Mouse (Mus musculus) liver, embryonic 13.5 days (tissue): ENCODE data around the gene Adarb2. TPM values are rescaled to one million over a fixed set of nuclear protein-coding genes. Genes with fewer than 3 reads are reported as not detected.
A peak's percentile ranks its signal among the peaks of the same experiment; 100 is the strongest.

Experiments used
- ATAC-seq: fragments of 200-750 bp; cut with Nextera tagmentation; 2 replicates; pipeline ENCODE4 v1.8.0; 2017; ENCODE audit warnings: low read depth, mild to moderate bottlenecking, moderate number of reproducible peaks, moderate library complexity
- DNase-seq: peaks from one replicate; pipeline ENCODE4 v3.0.0; 2022
- H3K27ac ChIP-seq: fragments of 300-500 bp; sonication (generic); 2 replicates; pipeline ENCODE4 v1.5.1; 2015; ENCODE audit warnings: moderate library complexity, mild to moderate bottlenecking, inconsistent platforms
- H3K27me3 ChIP-seq: fragments of 300-500 bp; sonication (generic); 2 replicates; pipeline ENCODE4 v1.6.1; 2015; ENCODE audit warnings: mild to moderate bottlenecking, inconsistent platforms
- H3K36me3 ChIP-seq: fragments of 300-500 bp; sonication (generic); 2 replicates; pipeline ENCODE4 v1.6.1; 2015; ENCODE audit warnings: mild to moderate bottlenecking, inconsistent platforms
- H3K4me1 ChIP-seq: fragments of 300-500 bp; sonication (generic); replicated peaks from 2 replicates; pipeline ENCODE4 v1.6.1; 2015; ENCODE audit warnings: inconsistent platforms
- H3K4me2 ChIP-seq: fragments of 300-500 bp; sonication (generic); 2 replicates; pipeline ENCODE4 v1.6.1; 2015; ENCODE audit warnings: inconsistent platforms, mild to moderate bottlenecking, moderate library complexity
- H3K4me3 ChIP-seq: fragments of 300-500 bp; sonication (generic); replicated peaks from 2 replicates; pipeline ENCODE4 v1.5.1; 2015; ENCODE audit warnings: mild to moderate bottlenecking, inconsistent platforms
- H3K9ac ChIP-seq: fragments of 300-500 bp; sonication (generic); 2 replicates; pipeline ENCODE4 v1.6.1; 2015; ENCODE audit warnings: mild to moderate bottlenecking, inconsistent platforms
- H3K9me3 ChIP-seq: fragments of 300-500 bp; sonication (generic); replicated peaks from 2 replicates; pipeline ENCODE4 v1.6.1; 2016; ENCODE audit warnings: inconsistent platforms
- WGBS: fragments of 180-500 bp; shearing (Covaris S2); methylation state at CpG from one replicate; pipeline ENCODE4 v1.1.7; 2015; ENCODE audit not compliant: insufficient replicate concordance; 5-methylcytosine and 5-hydroxymethylcytosine counted together
- polyA plus RNA-seq: library from polyadenylated mRNA; unstranded; fragments of >200 nt; fragmentation: Nextera tagmentation; extraction: Ambion mirVana; gene quantifications from 2 replicates; pipeline ENCODE4 v1.2.1, GENCODE M21; 2015

Gene Adarb2
- polyA plus RNA-seq, 1 experiment from 2014 or later, result 0.18 TPM

DNA sequence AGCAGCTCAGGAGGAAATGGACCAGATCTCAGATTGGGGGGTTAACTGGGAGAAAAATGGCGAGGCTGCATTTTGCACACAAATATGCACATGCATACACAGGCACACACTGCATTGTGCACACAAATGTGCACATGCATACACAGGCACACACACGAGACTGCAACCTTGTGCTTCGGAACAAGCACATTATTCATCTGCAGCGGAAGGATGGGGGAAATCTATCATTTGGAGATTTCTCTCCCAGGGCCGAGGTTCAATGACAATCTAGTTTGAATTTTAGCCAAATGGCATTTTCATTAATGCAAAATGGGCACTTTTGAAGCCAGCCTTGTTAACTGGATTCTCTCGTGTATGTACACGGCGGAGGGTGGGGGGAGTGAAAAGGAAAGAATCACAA lies 408.3 kb downstream of the Adarb2 start:
- Histone ChIP-seq H3K27ac (no peak overlapping the region), H3K4me1 (peaks cover 3% of the 10 kb centered on the region; the same call in 1 of the 2 replicates), H3K27me3 (no peaks in the 10 kb centered on the region), H3K36me3 (no peaks in the 10 kb centered on the region), H3K9ac (no peak overlapping the region), H3K4me3 (no peak overlapping the region), H3K9me3 (no peaks in the 10 kb centered on the region), H3K4me2 (no peak overlapping the region)
- ATAC-seq (no peak), DNase-seq (no peak)
- WGBS, result 68% methylated on average over 8 of the region's 8 CpGs

- 71% methylated on average over 14 of the region's 14 CpGs for WGBS
- Histone ChIP-seq H3K9me3 (no peaks in the 10 kb centered on the region), H3K4me2 (no peak overlapping the region), H3K4me1 (peaks cover 3% of the 10 kb centered on the region; the same call in 1 of the 2 replicates), H3K36me3 (no peaks in the 10 kb centered on the region), H3K4me3 (no peak overlapping the region), H3K27me3 (no peaks in the 10 kb centered on the region), H3K9ac (no peak overlapping the region), H3K27ac (no peak overlapping the region)
- ATAC-seq (no peak), DNase-seq (no peak)
Observed at GRCm38 (mm10) chr13:8612618-8613391, 410.1 kb downstream of the Adarb2 start.

- no peaks in the 10 kb centered on the region for H3K27me3 ChIP-seq
- H3K9ac ChIP-seq, result no peak overlapping the region
- ATAC-seq (no peak), DNase-seq (no peak)
- H3K4me3 ChIP-seq, result no peak overlapping the region
- WGBS, result 55% methylated on average over 1 of the region's 1 CpGs
- no peak overlapping the region for H3K4me2 ChIP-seq
- H3K27ac ChIP-seq, result no peak overlapping the region
- H3K9me3 ChIP-seq, result no peaks in the 10 kb centered on the region
- H3K4me1 ChIP-seq, result no peaks in the 10 kb centered on the region
- H3K36me3 ChIP-seq, result no peaks in the 10 kb centered on the region
Observed at GRCm38 (mm10) chr13:8616685-8617084, 414.0 kb downstream of the Adarb2 start.

DNA sequence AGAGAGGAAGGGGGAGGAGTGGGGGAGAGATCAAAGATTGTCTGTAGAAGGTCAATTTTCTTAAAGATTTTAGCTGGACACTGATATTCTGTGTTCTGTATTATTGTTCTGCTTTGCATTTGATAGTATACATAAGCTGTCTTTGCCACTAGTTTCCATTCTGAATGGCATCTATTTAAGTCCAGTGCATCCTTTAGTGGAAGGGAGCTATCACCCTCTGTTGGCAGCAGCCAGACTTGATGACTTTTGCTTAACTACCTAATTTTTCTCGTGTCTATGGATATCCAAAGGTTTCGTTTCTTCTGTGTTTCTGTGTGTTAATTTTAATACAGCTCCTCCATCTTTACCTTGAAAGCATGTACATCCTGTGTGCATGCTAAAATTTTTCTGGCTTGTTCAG lies 419.6 kb downstream of the Adarb2 start:
- WGBS, result 49% methylated on average over 2 of the region's 2 CpGs
- no peak for ATAC-seq

DNA sequence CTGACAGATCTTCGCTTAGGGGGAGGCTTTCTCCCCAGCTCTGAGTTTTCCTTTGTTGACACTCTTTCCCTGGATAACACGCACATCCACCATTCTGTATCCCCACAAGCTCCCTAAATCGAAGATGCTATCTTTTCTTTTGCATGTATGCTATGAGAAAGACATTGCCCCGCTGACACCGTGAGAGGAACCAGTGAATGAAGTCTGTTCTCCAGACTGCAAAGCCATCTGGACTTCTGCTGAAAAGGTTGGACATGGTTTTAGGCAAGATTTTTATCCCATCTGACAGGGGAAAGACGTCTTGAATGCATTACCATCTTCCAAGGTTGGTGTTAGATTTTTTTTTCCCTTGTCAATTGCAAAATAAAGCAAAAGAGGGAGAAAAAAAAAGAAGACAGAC lies 426.9 kb downstream of the Adarb2 start:
- no peak overlapping the region for H3K4me2 ChIP-seq
- no peaks in the 10 kb centered on the region for H3K36me3 ChIP-seq
- no peak overlapping the region for H3K9ac ChIP-seq
- ATAC-seq (no peak), DNase-seq (no peak)
- peaks cover 7% of the 10 kb centered on the region; the same call in 1 of the 2 replicates for H3K4me1 ChIP-seq
- H3K9me3 ChIP-seq, result no peaks in the 10 kb centered on the region
- no peaks in the 10 kb centered on the region for H3K27me3 ChIP-seq
- H3K27ac ChIP-seq, result no peak overlapping the region
- 62% methylated on average over 6 of the region's 6 CpGs for WGBS
- H3K4me3 ChIP-seq, result no peak overlapping the region

More for the DNA sequence above, 419.6 kb downstream of the Adarb2 start:
- no peaks in the 10 kb centered on the region for H3K27me3 ChIP-seq
- H3K4me3 ChIP-seq, result no peak overlapping the region
- H3K9ac ChIP-seq, result no peak overlapping the region
- no peaks in the 10 kb centered on the region for H3K9me3 ChIP-seq
- H3K36me3 ChIP-seq, result no peaks in the 10 kb centered on the region
- no peak overlapping the region for H3K4me2 ChIP-seq
- DNase-seq, result no peak
- H3K4me1 ChIP-seq, result no peaks in the 10 kb centered on the region
- no peak overlapping the region for H3K27ac ChIP-seq

- ATAC-seq (no peak), DNase-seq (no peak)
- Histone ChIP-seq H3K4me2 (no peak overlapping the region), H3K36me3 (no peaks in the 10 kb centered on the region), H3K9me3 (no peaks in the 10 kb centered on the region), H3K9ac (no peak overlapping the region), H3K4me3 (no peak overlapping the region), H3K4me1 (peaks cover 7% of the 10 kb centered on the region; the same call in 1 of the 2 replicates), H3K27me3 (no peaks in the 10 kb centered on the region), H3K27ac (no peak overlapping the region)
- 68% methylated on average over 1 of the region's 1 CpGs for WGBS
Observed at GRCm38 (mm10) chr13:8631618-8632017, 429.0 kb downstream of the Adarb2 start.

GRCm38 (mm10) chr13:8632072-8632471 lies 429.4 kb downstream of the Adarb2 start:
- Histone ChIP-seq H3K27me3 (no peaks in the 10 kb centered on the region), H3K9me3 (no peaks in the 10 kb centered on the region), H3K4me1 (peaks cover 7% of the 10 kb centered on the region; the same call in 1 of the 2 replicates), H3K27ac (no peak overlapping the region), H3K4me2 (no peak overlapping the region), H3K9ac (no peak overlapping the region), H3K4me3 (no peak overlapping the region), H3K36me3 (no peaks in the 10 kb centered on the region)
- peak; percentile 5 for DNase-seq
- peak; percentile 68 for ATAC-seq
- 21% methylated on average over 5 of the region's 5 CpGs for WGBS

GRCm38 (mm10) chr13:8633385-8634337 lies 431.0 kb downstream of the Adarb2 start:
- no peak overlapping the region for H3K4me2 ChIP-seq
- WGBS, result 64% methylated on average over 5 of the region's 5 CpGs
- no peak for DNase-seq

DNA sequence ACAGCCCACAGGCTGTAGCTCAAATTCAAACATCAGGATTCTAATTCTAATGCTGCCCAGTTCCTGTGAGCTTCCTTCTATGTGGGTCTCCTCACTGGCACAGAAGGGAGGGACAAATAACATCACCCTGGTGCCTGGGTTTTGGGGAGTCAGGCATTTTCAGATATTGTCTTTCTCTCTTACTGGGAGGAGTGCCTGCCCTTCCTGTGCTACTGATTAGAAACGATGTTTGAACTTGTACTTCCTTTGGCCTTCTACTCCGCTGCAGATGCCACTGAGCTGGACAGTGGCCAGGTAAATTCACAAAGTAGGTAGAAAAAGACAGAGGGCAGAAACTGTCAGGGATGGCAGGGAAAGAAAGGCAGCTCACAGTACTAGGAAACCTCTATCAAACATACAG lies 439.4 kb downstream of the Adarb2 start:
- ATAC-seq (no peak), DNase-seq (no peak)
- Histone ChIP-seq H3K4me2 (no peak overlapping the region), H3K9me3 (no peaks in the 10 kb centered on the region), H3K4me1 (peaks cover 5% of the 10 kb centered on the region), H3K4me3 (no peak overlapping the region), H3K27ac (no peak overlapping the region), H3K36me3 (no peaks in the 10 kb centered on the region), H3K27me3 (no peaks in the 10 kb centered on the region), H3K9ac (no peak overlapping the region)
- WGBS, result 28% methylated on average over 2 of the region's 2 CpGs

More at GRCm38 (mm10) chr13:8633385-8634337, 431.0 kb downstream of the Adarb2 start:
- Histone ChIP-seq H3K4me1 (peaks cover 7% of the 10 kb centered on the region; the same call in 1 of the 2 replicates), H3K9me3 (no peaks in the 10 kb centered on the region), H3K36me3 (no peaks in the 10 kb centered on the region), H3K9ac (no peak overlapping the region), H3K27ac (no peak overlapping the region), H3K27me3 (no peaks in the 10 kb centered on the region), H3K4me3 (no peak overlapping the region)
- no peak for ATAC-seq

GRCm38 (mm10) chr13:8643920-8644319 lies 441.3 kb downstream of the Adarb2 start:
- Histone ChIP-seq H3K4me3 (no peak overlapping the region), H3K9ac (no peak overlapping the region), H3K4me1 (peaks cover 5% of the 10 kb centered on the region), H3K4me2 (no peak overlapping the region), H3K9me3 (no peaks in the 10 kb centered on the region), H3K27ac (no peak overlapping the region), H3K27me3 (no peaks in the 10 kb centered on the region), H3K36me3 (no peaks in the 10 kb centered on the region)
- ATAC-seq (no peak), DNase-seq (no peak)
- WGBS, result 30% methylated on average over 3 of the region's 3 CpGs
